Mouse (Mus musculus) liver, embryonic 14.5 days (tissue): Measurements from ENCODE around the gene Plekhj1.

Experiments used
- CTCF ChIP-seq: IDR thresholded peaks from 2 replicates; pipeline ENCODE4 v1.5.1; 2016; ENCODE audit warnings: antibody characterized with exemption, low read depth, control low read depth
- EP300 ChIP-seq: IDR thresholded peaks from 2 replicates; pipeline ENCODE4 v1.6.1; 2016; ENCODE audit warnings: antibody characterized with exemption, low read depth

DNA sequence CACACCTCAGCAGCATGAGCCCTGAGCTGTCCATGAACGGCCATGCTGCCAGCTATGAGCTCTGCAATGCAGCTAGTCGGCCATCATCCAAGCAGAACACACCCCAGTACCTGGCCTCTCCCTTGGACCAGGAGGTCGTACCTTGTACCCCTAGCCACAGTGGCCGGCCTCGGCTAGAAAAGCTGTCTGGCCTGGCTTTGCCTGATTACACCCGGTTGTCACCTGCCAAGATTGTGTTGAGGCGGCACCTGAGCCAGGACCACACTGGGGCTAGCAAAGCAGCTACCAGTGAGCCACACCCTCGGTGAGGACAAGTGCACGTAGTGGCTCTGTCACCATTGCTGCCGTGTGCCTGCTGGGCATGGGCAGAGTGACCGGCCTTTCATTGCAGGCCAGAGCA, 12.5 kb downstream of the Plekhj1 start:
- no peak for TF ChIP-seq CTCF
- no peak for TF ChIP-seq EP300
